Mouse (Mus musculus) forebrain, embryonic 10.5 days (tissue): ENCODE results near the gene Cd247. TPM values are rescaled to one million over a fixed set of nuclear protein-coding genes. Genes with fewer than 3 reads are reported as not detected.
A peak's percentile ranks its signal among the peaks of the same experiment; 100 is the strongest.

ENCODE experiments used
- DNase-seq: peaks from one replicate; pipeline ENCODE4 v3.0.0-alpha.2; 2017; ENCODE audit warnings: low spot score; ENCODE audit errors: extremely low spot score
- H3K27ac ChIP-seq: fragments of 300-500 bp; sonication (generic); 2 replicates; pipeline ENCODE4 v1.5.1; 2016; ENCODE audit warnings: mild to moderate bottlenecking
- H3K27me3 ChIP-seq: fragments of 300-500 bp; sonication (generic); 2 replicates; pipeline ENCODE4 v1.6.1; 2016; ENCODE audit warnings: mild to moderate bottlenecking; ENCODE audit not compliant: poor library complexity, severe bottlenecking
- H3K36me3 ChIP-seq: fragments of 300-500 bp; sonication (generic); replicated peaks from 2 replicates; pipeline ENCODE4 v1.6.1; 2016; ENCODE audit warnings: mild to moderate bottlenecking, moderate library complexity
- H3K4me1 ChIP-seq: fragments of 300-500 bp; sonication (generic); 2 replicates; pipeline ENCODE4 v1.6.1; 2016
- H3K4me3 ChIP-seq: fragments of 300-500 bp; sonication (generic); 2 replicates; pipeline ENCODE4 v1.5.1; 2016; ENCODE audit warnings: mild to moderate bottlenecking, moderate library complexity
- H3K9me3 ChIP-seq: fragments of 300-500 bp; sonication (generic); 2 replicates; pipeline ENCODE4 v1.6.1; 2016; ENCODE audit warnings: mild to moderate bottlenecking, moderate library complexity
- WGBS: fragments of 180-500 bp; shearing (Covaris S2); methylation state at CpG from one replicate; pipeline ENCODE4 v1.1.7; 2016; 5-methylcytosine and 5-hydroxymethylcytosine counted together
- polyA plus RNA-seq: library from polyadenylated mRNA; unstranded; fragments of >200 nt; fragmentation: Nextera tagmentation; extraction: Ambion mirVana; gene quantifications from 2 replicates; pipeline ENCODE4 v1.2.1, GENCODE M21; 2016

Gene Cd247
- polyA plus RNA-seq, 1 experiment from 2014 or later, result 1.4 TPM

DNA sequence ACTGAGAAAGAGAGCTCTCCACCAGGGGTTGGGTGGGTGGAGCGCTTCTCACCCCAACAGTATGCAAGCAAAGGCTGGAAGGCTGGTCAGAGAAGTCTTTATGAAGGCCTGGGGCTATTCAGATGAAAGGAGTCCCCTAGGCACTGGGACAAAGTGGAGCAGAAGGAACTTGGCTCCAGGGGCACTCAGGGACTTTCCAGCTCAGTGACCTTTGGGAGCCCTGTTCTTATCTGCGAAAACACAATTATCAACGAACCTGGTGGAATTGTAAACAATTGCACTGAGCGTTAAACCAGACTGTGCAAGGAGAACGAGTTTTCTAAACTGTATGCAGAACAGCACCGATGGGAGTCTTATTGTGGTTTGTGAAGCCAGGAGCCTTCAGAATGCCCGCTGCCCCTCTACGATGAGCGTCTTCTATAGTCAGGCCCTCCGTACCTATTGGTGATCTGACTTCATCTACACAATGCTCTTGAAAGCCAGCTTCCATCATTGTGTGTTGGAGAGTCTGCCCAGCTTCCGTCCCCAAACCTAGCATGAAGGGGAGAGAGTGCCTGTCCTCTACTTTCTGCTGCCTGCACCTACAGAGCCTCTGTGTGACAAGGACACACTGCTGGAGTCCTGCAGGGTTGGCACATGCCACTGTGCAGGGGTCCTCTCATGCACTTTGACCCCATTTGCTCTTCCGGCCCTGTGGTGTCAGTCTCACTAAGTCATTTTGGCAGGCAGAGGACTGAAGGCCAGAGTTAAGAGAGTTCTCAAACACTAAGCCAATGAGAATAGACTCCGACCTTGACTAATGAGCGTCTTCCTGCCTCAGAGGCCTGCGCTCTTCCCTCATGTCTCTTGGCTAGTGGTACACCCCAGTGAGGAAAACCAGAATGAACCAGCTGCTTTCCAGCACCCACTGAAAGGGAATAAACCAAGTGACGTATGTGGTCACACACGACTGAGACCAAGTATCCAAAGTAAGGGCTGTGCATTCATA is 61.3 kb downstream of the Cd247 start:
- no peaks in the 10 kb centered on the region for H3K9me3 ChIP-seq
- H3K4me1 ChIP-seq, result peaks cover 46% of the 10 kb centered on the region
- 90% methylated on average over 17 of the region's 17 CpGs for WGBS
- H3K4me3 ChIP-seq, result no peak overlapping the region
- H3K36me3 ChIP-seq, result no peaks in the 10 kb centered on the region
- no peak overlapping the region for H3K27ac ChIP-seq
- H3K27me3 ChIP-seq, result peaks cover 98% of the 10 kb centered on the region
- DNase-seq, result no peak

DNA sequence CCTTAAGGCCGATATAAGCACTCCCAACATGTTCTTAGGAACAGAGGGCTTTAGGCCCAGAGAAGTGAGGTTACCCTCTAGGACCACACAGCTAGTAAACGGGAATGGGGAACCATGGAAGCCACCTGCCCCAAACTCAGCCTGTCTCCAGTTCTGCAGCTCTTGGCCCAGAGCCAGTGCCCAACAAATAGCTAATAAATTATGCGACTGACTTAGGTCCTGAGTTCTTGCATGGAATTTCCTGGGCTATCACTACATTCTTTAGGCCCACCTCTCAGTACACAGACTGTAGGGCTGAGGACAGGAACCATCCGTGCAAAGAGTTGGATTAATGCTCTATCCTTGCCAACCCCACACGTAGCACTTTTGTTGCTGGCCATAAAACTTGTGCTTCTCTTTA is 63.6 kb downstream of the Cd247 start:
- Histone ChIP-seq H3K36me3 (no peaks in the 10 kb centered on the region), H3K27me3 (peaks cover 96% of the 10 kb centered on the region), H3K27ac (no peak overlapping the region), H3K4me3 (no peak overlapping the region), H3K4me1 (peaks cover 41% of the 10 kb centered on the region), H3K9me3 (no peaks in the 10 kb centered on the region)
- no peak for DNase-seq
- 83% methylated on average over 5 of the region's 5 CpGs for WGBS

DNA sequence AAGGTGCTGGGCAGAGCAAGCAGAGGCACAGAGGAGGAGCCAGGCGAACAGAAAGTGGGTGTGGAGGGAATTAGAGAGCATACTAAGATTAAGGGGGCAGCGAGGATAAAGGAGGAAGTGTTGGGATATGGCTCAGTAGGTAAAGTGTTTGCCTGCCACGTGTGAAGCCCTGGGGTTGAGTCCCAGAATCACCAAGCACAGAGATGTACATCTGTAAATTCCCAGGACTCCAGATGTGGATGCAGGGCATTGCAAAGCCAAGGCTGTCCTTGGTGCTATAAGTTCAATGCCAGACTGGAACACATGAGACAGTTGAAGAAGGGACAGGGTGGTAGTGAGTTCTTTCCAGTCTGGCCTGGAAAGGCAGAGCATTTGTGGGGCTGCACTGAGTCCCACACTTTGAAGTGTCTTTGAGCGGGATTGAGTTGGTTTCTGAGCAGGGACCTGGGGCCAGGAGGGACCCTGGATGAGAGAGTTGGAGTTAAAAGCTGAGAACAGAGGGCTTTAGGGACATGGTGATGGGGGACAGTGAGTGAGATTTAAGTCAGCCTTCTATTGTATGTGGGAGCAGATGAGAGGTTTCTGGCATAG is 64.7 kb downstream of the Cd247 start:
- peaks cover 41% of the 10 kb centered on the region for H3K4me1 ChIP-seq
- DNase-seq, result no peak
- H3K27ac ChIP-seq, result 0 out of 2 replicates have a peak overlapping the region, but pooled peaks have one; percentile 15
- H3K4me3 ChIP-seq, result no peak overlapping the region
- no peaks in the 10 kb centered on the region for H3K36me3 ChIP-seq
- H3K27me3 ChIP-seq, result peaks cover 95% of the 10 kb centered on the region
- no peaks in the 10 kb centered on the region for H3K9me3 ChIP-seq
- WGBS, result 44% methylated on average over 4 of the region's 4 CpGs

DNA sequence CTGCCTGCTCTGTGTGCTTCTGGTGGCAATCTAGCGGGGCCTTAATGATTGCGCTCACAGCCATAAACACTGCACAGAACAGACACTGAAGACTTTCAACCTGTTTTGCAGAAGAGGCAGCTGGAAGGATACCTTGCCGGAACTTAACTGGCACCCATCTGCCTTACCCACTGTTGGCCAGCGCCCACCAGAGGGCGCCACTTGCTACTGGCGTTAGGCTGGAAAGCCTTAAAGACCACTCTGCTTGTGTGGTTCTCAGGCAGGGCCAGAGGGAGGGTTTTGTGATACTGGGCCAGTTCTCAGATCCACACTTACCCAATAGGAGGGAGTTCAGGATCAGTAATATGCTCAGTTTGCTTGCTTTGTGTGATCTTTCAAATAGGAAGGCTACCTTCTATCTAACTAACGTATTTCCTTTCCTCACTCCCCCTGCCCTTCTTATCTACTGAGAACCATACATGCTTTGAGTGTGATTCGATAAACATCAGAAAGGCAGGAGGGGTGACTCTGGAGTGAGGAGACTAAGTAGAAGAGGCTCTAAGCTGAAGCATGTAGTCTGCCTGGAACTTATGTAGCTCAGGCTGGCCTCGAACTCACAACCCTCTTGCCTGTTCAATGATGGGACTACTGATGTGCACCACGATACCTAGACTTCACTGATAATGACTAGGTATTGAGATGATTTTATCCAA is 65.4 kb downstream of the Cd247 start:
- Histone ChIP-seq H3K27me3 (peaks cover 90% of the 10 kb centered on the region), H3K36me3 (no peaks in the 10 kb centered on the region), H3K4me1 (peaks cover 38% of the 10 kb centered on the region), H3K9me3 (no peaks in the 10 kb centered on the region), H3K27ac (no peak overlapping the region), H3K4me3 (no peak overlapping the region)
- peak; percentile 66 for DNase-seq
- WGBS, result 58% methylated on average over 10 of the region's 10 CpGs

DNA sequence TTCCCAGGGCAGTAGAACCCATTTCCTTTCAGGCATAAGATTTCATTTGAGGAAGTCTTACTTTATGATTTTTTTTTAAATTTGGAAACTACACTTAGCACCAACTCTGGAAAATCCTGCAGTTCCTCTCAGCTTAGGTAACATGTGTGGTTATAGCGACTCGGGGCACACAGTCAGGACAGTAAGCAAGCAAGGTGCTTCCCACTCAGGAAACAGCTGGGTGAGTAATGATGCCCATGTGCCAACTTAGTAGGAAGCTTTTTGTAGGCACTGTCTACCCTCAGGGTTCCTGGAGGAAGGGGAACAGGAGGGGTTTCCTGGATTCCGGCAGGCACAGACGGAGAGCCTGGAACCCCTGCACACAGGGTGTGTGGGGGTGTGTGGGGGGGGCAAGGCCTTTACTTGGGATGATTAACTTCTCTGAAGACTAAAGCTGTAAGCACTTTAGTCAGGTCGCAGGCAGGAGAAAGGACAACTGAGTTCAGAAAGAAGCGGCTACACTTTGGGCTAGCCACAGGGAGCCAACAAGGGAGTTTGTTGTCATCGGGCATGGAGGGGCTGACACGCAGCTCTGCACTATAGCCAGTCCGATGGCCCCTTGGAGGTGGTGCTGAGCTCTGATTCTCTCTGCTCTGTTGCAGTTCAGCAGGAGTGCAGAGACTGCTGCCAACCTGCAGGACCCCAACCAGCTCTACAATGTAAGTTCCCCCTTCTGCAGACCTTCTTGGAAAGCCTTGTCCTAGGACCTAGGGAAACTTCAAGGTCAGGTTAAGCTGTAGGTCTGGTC is 67.5 kb downstream of the Cd247 start:
- peak; percentile 12 for DNase-seq
- Histone ChIP-seq H3K4me1 (peaks cover 31% of the 10 kb centered on the region), H3K27me3 (peaks cover 70% of the 10 kb centered on the region), H3K36me3 (no peaks in the 10 kb centered on the region), H3K27ac (no peak overlapping the region; the same call in 1 of the 2 replicates), H3K4me3 (no peak overlapping the region), H3K9me3 (no peaks in the 10 kb centered on the region)
- WGBS, result 56% methylated on average over 9 of the region's 9 CpGs

- peak; percentile 11 for DNase-seq
- Histone ChIP-seq H3K4me1 (peaks cover 36% of the 10 kb centered on the region), H3K27ac (no peak overlapping the region), H3K27me3 (peaks cover 56% of the 10 kb centered on the region), H3K4me3 (no peak overlapping the region), H3K9me3 (no peaks in the 10 kb centered on the region), H3K36me3 (no peaks in the 10 kb centered on the region)
- WGBS, result 95% methylated on average over 11 of the region's 11 CpGs
Measured at GRCm38 (mm10) chr1:165857279-165857678, 68.8 kb downstream of the Cd247 start.

DNA sequence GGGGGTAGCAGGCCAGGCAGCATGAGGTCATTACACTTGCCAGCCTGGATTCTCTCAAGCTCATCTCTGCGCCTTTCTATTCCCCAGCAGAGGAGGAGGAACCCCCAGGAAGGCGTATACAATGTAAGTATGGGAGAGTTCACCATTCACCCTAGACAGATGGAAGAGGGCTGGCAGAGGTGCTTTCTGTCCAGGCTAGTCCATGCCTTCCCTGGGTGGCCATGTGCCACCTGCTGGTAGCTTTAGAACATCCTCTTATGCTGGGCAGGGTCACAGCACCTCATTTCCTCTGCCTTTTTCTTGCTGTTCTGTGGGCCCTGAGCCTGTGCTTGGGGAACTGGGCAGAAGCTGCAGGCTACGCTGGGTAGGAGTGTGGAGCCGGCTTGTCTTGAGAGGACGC is 69.9 kb downstream of the Cd247 start:
- Histone ChIP-seq H3K27me3 (peaks cover 46% of the 10 kb centered on the region), H3K9me3 (no peaks in the 10 kb centered on the region), H3K36me3 (no peaks in the 10 kb centered on the region), H3K4me1 (peaks cover 27% of the 10 kb centered on the region), H3K4me3 (no peak overlapping the region), H3K27ac (0 out of 2 replicates have a peak overlapping the region, but pooled peaks have one; percentile 4)
- DNase-seq, result peak; percentile 16
- 85% methylated on average over 5 of the region's 5 CpGs for WGBS

DNA sequence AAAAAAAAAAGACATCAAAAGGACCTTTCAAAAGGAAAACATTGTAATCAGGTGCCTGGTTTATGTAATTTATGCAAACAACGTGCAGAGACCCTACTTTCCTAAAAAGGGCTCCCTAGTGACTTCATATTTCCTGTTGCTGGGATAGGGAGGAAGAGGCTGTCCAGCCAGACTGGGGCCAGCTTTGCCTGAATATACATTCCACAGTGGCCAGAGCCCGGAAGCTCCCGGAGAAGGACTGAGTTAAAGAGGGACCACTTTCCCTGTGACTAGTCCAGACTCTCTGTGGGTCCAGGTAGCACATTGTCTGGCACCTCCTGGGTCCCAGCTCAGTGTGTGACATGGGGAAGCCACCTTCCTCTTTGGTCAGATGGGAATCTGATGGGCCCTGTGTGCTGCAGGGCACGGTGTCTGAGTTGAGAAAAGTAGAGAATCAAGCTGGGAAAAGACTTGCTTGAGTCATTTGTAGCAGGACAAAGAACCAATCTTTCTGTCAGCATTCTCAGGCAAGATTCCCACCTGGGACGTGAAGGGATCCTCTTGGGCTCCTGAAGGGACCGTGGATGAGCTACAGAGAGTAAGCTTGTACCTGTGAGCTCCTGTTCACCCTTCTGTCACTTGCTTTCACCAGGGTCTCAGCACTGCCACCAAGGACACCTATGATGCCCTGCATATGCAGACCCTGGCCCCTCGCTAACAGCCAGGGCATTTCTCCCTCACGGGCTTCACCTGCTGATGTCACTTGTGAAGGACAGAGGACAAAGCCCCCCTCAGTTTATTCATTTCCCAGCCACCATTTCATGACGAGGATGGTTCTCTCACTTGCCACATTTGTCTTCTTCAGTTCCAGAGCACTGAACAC is 72.1 kb downstream of the Cd247 start:
- peaks cover 9% of the 10 kb centered on the region for H3K36me3 ChIP-seq
- H3K4me3 ChIP-seq, result no peak overlapping the region
- no peaks in the 10 kb centered on the region for H3K9me3 ChIP-seq
- WGBS, result 85% methylated on average over 9 of the region's 9 CpGs
- peaks cover 37% of the 10 kb centered on the region for H3K4me1 ChIP-seq
- no peak for DNase-seq
- peak overlapping the region; percentile 26; the same call in 1 of the 2 replicates for H3K27ac ChIP-seq
- peaks cover 24% of the 10 kb centered on the region for H3K27me3 ChIP-seq

DNA sequence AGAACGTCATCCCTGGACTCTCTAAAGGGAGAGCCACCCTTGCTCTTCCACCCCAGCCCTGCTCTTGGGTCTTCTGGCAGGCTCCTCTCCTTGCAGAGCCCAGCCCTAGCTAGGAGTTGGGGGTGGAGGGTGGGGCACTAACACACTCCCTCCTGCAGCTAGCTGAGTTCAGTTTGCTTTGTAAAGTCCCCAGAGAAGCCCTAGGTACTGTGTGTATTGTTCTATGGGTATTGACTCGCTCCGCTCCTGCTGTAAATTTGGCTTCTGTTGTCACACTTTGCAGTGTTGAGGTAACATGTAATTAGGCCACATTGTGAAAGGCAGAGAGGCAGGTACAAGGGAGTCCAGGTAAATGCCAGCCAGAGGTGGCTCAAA is 72.7 kb downstream of the Cd247 start:
- H3K27ac ChIP-seq, result peak overlapping the region; percentile 26; the same call in 1 of the 2 replicates
- DNase-seq, result no peak
- H3K4me3 ChIP-seq, result no peak overlapping the region

GRCm38 (mm10) chr1:165862059-165862458 is 73.6 kb downstream of the Cd247 start:
- 83% methylated on average over 7 of the region's 7 CpGs for WGBS
- H3K4me1 ChIP-seq, result peaks cover 31% of the 10 kb centered on the region
- H3K27ac ChIP-seq, result no peak overlapping the region
- no peak overlapping the region for H3K4me3 ChIP-seq
- H3K27me3 ChIP-seq, result peaks cover 10% of the 10 kb centered on the region
- H3K9me3 ChIP-seq, result no peaks in the 10 kb centered on the region
- DNase-seq, result no peak
- peaks cover 14% of the 10 kb centered on the region for H3K36me3 ChIP-seq

More for the DNA sequence above, 72.7 kb downstream of the Cd247 start:
- Histone ChIP-seq H3K4me1 (peaks cover 35% of the 10 kb centered on the region), H3K36me3 (peaks cover 9% of the 10 kb centered on the region), H3K9me3 (no peaks in the 10 kb centered on the region), H3K27me3 (peaks cover 19% of the 10 kb centered on the region)
- WGBS, result 81% methylated on average over 3 of the region's 3 CpGs
